Mouse (Mus musculus) G1E (cell line): Measurements from ENCODE around the gene Spata25.

Experiments used
- CTCF ChIP-seq: IDR thresholded peaks from 2 replicates; pipeline ENCODE4 v1.5.1; 2012; ENCODE audit warnings: low read depth, low read length, inconsistent platforms, mixed read lengths
- POLR2AphosphoS5 ChIP-seq: IDR thresholded peaks from 2 replicates; pipeline ENCODE4 v1.6.1; 2012; ENCODE audit warnings: low read depth, low read length, inconsistent platforms; ENCODE audit not compliant: insufficient replicate concordance
- TAL1 ChIP-seq: conservative IDR thresholded peaks from 2 replicates; pipeline ENCODE4 v1.6.1; 2012; ENCODE audit warnings: low read depth, low read length, inconsistent platforms, mixed read lengths

DNA sequence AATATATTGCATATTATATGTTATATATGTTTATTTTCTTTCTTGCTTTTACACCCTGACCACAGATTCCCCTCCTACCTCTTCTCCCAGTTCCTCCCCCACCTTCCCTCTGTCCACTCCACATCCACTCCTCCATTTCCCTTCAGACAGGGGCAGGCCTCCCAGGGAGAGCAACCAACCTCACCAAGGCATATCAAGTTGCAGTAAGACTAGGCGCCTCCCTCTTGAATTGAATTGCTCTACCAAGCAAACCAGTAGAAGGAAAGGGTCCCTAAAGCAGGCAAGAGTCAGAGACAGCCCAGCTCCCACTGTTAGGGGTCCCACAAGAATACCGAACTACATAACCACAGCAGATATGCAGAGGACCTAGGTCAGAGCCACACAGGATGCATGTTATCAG, 30.8 kb upstream of the Spata25 start:
- TF ChIP-seq TAL1 (no peak), CTCF (no peak), POLR2AphosphoS5 (no peak)
